13 mouse cellular contexts compared by ENCODE assay signal in the genomic region with DNA sequence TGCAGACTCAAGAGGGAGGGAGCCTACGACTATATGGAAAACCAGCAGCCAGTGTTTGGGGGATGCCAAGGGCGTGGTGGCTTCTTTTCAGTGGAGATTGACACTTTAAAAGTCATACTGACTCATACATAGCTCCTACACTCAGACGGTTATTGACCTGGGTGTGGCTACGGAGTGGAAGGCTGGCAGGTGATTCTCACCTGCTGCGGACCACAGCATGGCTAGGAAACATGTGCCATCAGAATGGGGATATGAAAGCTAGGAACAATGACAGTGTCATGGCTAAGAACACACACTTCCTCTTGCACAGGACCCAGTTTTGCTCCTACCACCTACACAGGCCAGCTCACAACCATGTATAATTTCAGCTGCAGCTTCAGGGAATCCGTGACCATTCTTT. TPM values are rescaled to one million over a fixed set of nuclear protein-coding genes. Genes with fewer than 3 reads are reported as not detected.
A peak's percentile ranks its signal among the peaks of the same experiment; 100 is the strongest.
DNase-seq lines count a peak whose midpoint lies in the region; ATAC-seq lines count a peak whose summit lies in the region.
"Had no signal": no experiment of that assay in that cellular context is flagged by ENCODE, and none has a peak within 500 bp of the region (broad histone marks: within the 10 kb centered on the region; RNA-seq: fewer than 3 reads in every experiment).

No protein-coding gene starts in this region.

- no peak overlapping the region for H3K4me3 ChIP-seq in liver, embryonic 12.5 days
- no peak overlapping the region for H3K4me3 ChIP-seq in neural tube, embryonic 15.5 days (replicated peaks)

- WGBS in liver, embryonic 12.5 days (ENCODE audit: insufficient replicate concordance): 43% methylated on average over 6 of the region's 6 CpGs
- WGBS in neural tube, embryonic 15.5 days: 75% methylated on average over 6 of the region's 6 CpGs

- H3K9me3 ChIP-seq in liver, embryonic 12.5 days (replicated peaks): no peaks in the 10 kb centered on the region
- no peaks in the 10 kb centered on the region for H3K9me3 ChIP-seq in neural tube, embryonic 15.5 days (replicated peaks)
- H3K9me3 ChIP-seq: G1E had no signal

- peak overlapping the region; percentile 39; the same call in 1 of the 2 replicates for H3K9ac ChIP-seq in liver, embryonic 12.5 days
- H3K9ac ChIP-seq in neural tube, embryonic 15.5 days (replicated peaks): no peak overlapping the region
- H3K9ac ChIP-seq: forebrain, postnatal 0 days had no signal

- DNase-seq in A20 (ENCODE audit: low read depth, low spot score): peak; percentile 86
- DNase-seq in urinary bladder, adult 18-20 months (ENCODE audit: low spot score in 2 of 2): no peak
- no peak for DNase-seq in cerebellum, postnatal 14 days
- no peak for DNase-seq in adrenal gland, adult 8-10 months
- DNase-seq: cerebellum, postnatal 36 days; forebrain, postnatal 0 days; spleen, adult 18-20 months had no signal

- peak; percentile 26 for ATAC-seq in common myeloid progenitor, adult 5-6 weeks (replicated peaks; ENCODE audit: low read depth, poor library complexity, severe bottlenecking)
- peak; percentile 18; the same call in 1 of the 2 replicates for ATAC-seq in liver, embryonic 12.5 days
- peak; percentile 55 for ATAC-seq in monocyte, adult 5-6 weeks (replicated peaks; ENCODE audit: insufficient number of reproducible peaks, low FRiP score, low TSS enrichment, poor library complexity, severe bottlenecking)
- no peak for ATAC-seq in neural tube, embryonic 15.5 days (ENCODE audit: low FRiP score)
- ATAC-seq: forebrain, postnatal 0 days had no signal

- H3K4me1 ChIP-seq in liver, embryonic 12.5 days: peaks cover 91% of the 10 kb centered on the region
- no peaks in the 10 kb centered on the region for H3K4me1 ChIP-seq in neural tube, embryonic 15.5 days

- no peaks in the 10 kb centered on the region for H3K36me3 ChIP-seq in liver, embryonic 12.5 days
- H3K36me3 ChIP-seq in neural tube, embryonic 15.5 days: no peaks in the 10 kb centered on the region
- H3K36me3 ChIP-seq: G1E had no signal

- H3K27ac ChIP-seq in liver, embryonic 12.5 days: peak overlapping the region; percentile 77
- H3K27ac ChIP-seq in neural tube, embryonic 15.5 days (replicated peaks): no peak overlapping the region

- peak overlapping the region; percentile 33 for H3K4me2 ChIP-seq in liver, embryonic 12.5 days
- no peak overlapping the region for H3K4me2 ChIP-seq in neural tube, embryonic 15.5 days
- H3K4me2 ChIP-seq: midbrain, embryonic 11.5 days had no signal

- no peaks in the 10 kb centered on the region for H3K27me3 ChIP-seq in liver, embryonic 12.5 days (replicated peaks)
- no peaks in the 10 kb centered on the region for H3K27me3 ChIP-seq in neural tube, embryonic 15.5 days (replicated peaks)

RNA-seq across cellular contexts. Expression of a gene that starts 52.4 kb away (rescaled TPM):
- total RNA-seq in common myeloid progenitor, adult 5-6 weeks (2017): 16.6 and 31.8 TPM in 2 replicates
- polyA plus RNA-seq in liver, embryonic 12.5 days (2016; fragmentation: Nextera tagmentation; extraction: Ambion mirVana): 17.0 and 19.5 TPM in 2 replicates
- total RNA-seq in monocyte, adult 5-6 weeks (2017): 20.1 to 35.3 TPM (median 31.2 TPM) in 3 replicates
- 10 to 100 TPM; 44.1 to 57.5 (median 51.0) TPM for total RNA-seq in adrenal gland, adult 8-10 months (2022)
- polyA plus RNA-seq in neural tube, embryonic 15.5 days (2015; fragmentation: Nextera tagmentation; extraction: Ambion mirVana): 1.7 and 5.8 TPM in 2 replicates
